Mouse (Mus musculus) megakaryocyte, embryonic 14.5 days (primary cell): Measurements from ENCODE around the gene Tmem39a.

Experiments used
- FLI1 ChIP-seq: IDR thresholded peaks from 2 replicates; pipeline ENCODE4 v1.6.1; 2012; ENCODE audit warnings: low read length, inconsistent platforms, mixed read lengths
- GATA1 ChIP-seq: IDR thresholded peaks from 3 replicates; pipeline ENCODE4 v1.6.1; 2012; ENCODE audit warnings: mixed read lengths, low read length, inconsistent platforms, borderline replicate concordance

DNA sequence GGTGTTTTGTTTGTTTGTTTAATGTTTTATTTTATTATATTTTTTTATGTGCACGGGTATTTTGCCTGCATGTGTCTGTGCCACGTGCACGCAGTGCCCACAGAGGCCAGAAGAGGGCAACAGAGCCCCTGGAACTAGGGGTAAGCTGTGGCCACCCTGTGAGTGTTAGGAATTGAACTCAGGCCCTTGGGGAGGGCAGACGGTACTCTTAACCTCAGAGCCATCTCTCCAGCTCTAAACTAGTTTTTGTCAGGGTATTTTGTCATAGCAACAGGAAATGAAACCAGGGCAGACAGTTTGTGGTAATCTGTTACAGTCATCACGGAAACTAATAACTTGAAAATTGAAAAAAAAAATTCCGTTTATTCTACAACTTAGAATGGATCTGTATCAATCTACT, 73.6 kb downstream of the Tmem39a start:
- no peak for TF ChIP-seq GATA1
- no peak for TF ChIP-seq FLI1
